Mouse (Mus musculus): Measurements from ENCODE around the gene Gas7.

GRCm38 (mm10) chr11:67513001-67513400 lies 57.8 kb downstream of the Gas7 start:
- no peak for TF ChIP-seq CTCF (IDR thresholded peaks at IDR 0.05; ENCODE audit: low read depth)
- no peak for TF ChIP-seq EP300 (IDR thresholded peaks at IDR 0.05; ENCODE audit: low read depth)
